Mouse (Mus musculus) adrenal gland, adult (tissue): ENCODE measurements around the gene Gpt2.
A peak's percentile ranks its signal among the peaks of the same experiment; 100 is the strongest.

Experiments
- DNase-seq, 2 experiments: peaks; one replicate each; pipeline ENCODE4 v3.0.0; 2022 to 2023; ENCODE audit warnings: low spot score in 1 of 2; ENCODE audit not compliant: inconsistent age in 2 of 2

Gene Gpt2

GRCm38 (mm10) chr8:85524086-85524485 lies 31.7 kb downstream of the Gpt2 start:
- DNase-seq = no peak

GRCm38 (mm10) chr8:85526105-85526504 lies 33.7 kb downstream of the Gpt2 start:
- DNase-seq = peak; percentile 48 to 81

DNA sequence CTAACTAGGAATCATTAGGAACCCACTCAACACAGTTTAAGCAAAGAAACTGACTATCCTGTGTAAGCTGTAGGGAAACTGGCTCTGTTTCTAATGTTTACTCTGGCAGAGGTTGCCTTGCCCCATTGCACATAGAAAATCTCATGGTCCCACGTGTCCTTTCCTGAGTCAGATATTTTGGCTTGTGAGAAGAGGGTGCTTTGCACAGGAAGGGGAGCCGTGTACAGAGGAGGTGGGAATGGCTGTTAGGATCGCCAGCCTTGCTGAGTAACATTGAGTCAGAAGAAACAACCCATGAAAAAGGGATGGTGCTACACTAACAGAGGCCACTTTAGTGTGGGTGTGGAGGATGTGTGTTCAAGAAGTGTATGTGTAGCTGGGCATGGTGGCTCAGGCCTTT lies 36.6 kb downstream of the Gpt2 start:
- DNase-seq = peak in 1 of 2 experiments; percentile 52

DNA sequence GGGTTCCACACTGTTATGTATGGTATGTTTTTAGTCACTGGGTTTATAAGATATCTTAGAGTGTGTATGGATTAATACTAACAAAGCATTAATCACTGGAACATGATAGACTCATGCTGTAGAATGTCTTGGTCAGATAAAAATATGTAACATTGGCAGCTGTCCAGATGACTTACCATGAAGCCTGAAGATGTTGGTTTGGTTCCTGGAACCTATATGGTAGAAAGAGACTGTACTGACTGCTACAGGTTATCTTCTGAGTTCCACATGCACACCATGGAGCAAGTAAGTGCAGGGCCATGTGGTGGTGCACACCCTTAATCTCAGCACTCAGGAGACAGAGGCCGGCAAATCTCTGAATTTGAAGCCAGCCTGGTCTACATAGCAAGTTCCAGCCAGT lies 38.3 kb downstream of the Gpt2 start:
- no peak for DNase-seq

DNA sequence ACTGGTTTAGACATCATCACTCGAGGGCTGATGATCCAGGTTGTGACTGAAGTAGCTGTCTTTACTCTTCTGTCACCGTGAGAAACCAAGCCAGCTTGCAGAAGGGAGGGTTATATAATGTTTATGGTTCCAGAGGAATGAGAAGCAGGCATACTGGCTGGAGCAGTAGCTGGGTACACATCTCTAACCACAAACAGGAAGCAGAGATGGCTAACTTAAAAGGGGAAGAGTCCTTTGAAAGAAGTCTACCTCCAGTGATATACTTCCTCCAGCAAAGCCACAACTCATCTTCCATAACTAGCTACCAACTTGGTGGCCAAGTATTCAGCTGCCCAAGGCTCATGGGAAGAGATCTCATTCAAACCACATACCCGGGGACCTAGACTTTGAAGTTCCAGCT lies 39.1 kb downstream of the Gpt2 start:
- DNase-seq = no peak

GRCm38 (mm10) chr8:85532843-85533242 lies 40.5 kb downstream of the Gpt2 start:
- no peak for DNase-seq

DNA sequence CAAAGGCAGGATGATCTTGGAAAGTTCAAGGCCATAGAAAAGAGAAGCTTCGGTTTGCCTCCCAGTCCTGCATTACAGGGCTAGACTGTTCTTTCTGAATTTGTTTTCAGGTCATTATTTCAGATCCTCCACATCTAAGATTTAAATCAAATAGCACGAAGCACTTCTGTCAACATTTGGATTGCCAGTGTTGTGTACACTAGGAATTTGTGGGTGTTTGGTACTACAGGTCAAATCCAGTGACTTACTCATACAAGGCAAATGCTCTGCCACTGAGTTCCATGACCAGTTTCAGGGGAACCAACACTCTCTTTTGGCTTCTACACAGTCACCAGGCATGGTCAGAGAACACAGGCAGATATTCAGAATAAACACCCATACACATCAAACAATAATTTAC lies 41.1 kb downstream of the Gpt2 start:
- DNase-seq = no peak

DNA sequence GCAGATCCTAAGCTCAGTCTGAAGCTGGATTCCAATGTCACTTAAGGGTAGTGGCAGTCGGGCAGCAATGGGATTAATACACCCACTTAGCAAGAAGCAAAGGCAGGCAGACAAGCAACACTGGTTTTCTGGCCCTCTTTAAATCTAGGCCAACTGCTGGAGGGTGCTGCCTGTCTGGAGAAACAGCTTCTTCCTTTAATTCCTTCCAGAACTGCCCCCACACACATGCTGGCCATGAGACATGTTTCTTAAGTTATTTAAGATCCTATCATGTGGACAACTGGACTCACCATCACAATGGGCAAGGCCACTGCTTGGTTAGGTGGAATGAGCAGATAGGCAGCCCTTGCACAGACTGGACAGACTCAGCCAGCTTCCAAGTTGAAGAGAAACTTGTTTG lies 41.8 kb downstream of the Gpt2 start:
- DNase-seq = no peak

DNA sequence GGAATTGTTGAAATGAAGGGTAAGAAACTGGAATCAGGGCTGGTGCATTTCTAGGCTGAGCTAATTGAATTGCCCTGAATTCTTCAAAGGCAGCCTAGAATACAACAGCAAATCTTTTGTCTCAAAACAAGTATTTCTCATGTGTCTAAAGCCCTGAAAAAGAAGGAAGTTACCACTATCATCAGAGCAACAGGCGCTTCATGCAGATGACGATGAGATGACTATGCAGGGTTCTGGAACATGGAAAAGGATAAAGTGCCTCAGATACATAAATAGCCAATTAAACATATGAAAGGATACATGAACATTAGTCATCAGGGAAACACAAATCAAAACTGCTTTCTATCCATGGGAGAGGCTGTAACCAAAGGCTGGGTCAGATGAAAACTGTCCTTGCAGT lies 44.0 kb downstream of the Gpt2 start:
- no peak for DNase-seq

DNA sequence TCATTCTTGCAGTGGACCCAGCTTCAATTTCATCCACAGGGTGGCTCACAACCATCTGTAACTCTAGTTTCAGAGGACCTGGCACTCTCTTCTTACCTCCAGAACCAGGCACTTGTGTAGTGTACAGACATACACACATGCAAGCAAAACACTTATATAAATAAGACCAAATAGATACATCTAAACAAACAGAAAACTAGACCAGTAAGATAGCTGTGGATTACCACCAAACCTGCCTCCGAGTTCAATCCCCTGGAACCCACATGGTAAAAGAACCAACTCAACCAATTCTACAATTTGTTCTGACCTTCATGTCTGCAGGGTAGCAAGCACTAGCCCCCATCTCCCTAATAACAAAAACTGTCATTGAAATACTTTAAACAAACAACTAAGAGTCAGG lies 59.6 kb downstream of the Gpt2 start:
- no peak for DNase-seq

DNA sequence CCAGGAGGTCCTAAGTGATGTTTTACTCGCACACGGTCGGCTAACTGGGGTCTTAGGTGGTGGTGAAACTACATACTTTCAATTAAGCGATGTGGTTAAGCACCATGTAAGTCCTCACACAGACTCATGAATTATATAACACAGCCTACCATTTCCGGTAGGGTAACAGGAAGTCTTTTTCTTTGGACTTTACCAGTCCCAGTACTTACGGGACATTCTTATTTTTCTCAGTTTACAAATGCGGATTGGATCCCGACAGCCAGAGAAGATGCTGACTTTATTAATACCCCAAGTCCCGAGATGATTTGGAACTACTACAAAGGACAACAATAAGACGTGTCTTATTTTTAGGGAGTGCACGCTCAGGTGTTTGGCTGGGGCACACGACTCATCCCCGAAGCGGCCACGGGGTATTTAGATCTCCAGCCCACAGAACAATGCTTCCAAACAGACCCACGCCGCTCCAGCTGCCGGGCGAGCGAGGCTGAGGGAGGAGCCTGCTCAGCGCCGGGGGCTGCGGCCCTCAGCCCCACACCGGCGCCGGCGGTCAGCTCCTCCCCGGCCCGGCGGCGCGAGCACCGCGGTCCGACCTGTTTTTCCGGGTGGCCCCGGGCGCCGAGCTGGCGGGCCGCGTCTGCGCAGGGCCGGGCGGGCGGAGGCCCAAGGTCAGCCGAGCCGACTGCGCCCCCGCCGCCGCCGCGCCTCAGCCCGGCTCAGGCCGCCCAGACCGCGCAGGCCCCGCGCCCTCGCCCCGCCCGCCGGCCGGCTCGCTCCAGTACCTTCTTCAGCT lies 62.2 kb downstream of the Gpt2 start:
- peak; percentile 35 to 85 for DNase-seq

GRCm38 (mm10) chr8:85555181-85556145 lies 63.1 kb downstream of the Gpt2 start, which contains the start of gene Dnaja2:
Dnaja2 (minus strand) TSS chr8:85555344.
- DNase-seq = peak; percentile 91 to 97

DNA sequence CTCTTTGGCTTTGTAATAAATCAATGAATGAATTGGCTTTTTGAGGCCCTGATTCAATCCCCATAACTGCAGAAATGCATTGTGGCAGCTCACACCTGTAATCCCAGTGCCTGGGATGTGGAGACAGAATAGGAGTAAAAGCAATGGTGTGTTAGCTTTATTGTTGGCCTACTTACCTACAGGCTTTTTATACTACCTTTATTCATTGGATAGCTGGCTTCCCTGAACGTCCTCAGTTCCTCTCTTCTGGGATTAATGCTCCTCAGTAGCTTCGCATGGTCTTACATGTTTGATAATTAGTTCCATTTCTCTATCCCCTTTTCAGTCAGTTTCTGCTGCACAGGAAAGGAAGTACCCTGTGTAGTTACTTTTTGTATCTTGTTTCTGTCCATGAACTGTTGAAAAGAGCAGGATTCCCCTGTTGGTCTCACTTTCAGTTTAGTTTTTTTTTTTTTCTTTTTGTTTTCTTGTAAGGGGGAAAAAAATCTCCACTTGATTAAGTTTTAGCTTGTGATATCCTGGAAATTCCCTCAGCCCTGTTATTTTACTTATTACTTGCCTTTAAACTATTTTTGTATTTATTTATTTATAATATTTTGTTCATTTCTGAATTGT lies 64.7 kb downstream of the Gpt2 start:
- no peak for DNase-seq

DNA sequence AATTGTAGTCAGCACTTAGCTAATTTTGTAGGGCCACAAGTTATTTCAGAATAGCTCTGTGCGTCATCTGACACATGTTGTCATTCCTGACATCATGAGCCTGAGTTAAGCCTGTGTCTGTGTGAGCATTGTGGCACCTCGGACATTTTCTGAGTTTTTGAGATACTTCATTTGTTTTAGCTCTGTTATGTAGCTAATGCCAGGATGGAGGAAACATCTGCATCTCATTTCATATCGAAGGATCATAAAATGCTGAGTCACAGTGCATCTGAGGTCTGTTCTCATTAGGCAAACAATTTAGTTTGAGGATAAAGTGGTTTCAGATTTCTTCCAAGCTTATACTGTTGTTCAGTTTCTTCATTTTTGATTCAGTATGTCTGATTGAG lies 65.2 kb downstream of the Gpt2 start:
- DNase-seq = peak in 1 of 2 experiments; percentile 59

GRCm38 (mm10) chr8:85559201-85559600 lies 66.8 kb downstream of the Gpt2 start:
- no peak for DNase-seq

- DNase-seq = no peak
Observed at GRCm38 (mm10) chr8:85559966-85560365, 67.6 kb downstream of the Gpt2 start.

GRCm38 (mm10) chr8:85563336-85563735 lies 71.0 kb downstream of the Gpt2 start:
- no peak for DNase-seq

DNA sequence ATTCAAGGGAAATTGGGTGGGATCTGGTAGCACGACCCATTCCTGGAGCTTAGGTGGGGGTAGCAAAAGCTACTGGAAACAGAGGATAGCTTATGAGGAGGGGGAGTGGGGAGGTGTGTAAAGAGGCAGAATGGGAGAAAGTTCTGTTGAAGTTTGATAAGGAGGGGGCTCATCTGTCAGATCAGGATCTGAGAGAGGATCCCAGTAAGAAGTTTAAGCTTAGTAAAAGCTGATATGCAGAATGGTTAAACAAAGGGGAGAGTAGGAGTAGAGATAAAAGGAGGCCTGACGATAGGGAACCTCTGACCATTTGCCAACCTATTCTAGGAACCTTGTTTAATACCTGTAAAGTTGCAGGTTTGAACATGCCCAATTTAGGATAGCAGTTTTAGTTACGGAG lies 72.8 kb downstream of the Gpt2 start:
- DNase-seq = no peak

DNA sequence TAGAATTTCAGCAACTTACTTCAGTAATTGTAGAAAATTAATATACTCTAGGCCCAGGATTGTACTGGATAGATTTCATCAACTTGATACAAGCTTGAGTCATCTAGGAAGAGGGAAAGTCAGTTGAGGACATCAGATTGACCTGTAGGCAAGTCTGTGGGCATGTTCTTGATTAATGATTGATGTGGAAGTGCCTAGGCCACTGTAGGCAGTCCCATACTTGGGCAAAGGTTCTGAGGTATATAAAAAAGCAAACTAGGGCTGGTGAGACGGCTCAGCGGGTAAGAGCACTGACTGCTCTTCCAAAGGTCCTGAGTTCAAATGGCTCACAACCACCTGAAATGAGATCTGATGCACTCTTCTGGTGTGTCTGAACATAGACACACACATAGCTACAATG lies 75.4 kb downstream of the Gpt2 start:
- DNase-seq = no peak

DNA sequence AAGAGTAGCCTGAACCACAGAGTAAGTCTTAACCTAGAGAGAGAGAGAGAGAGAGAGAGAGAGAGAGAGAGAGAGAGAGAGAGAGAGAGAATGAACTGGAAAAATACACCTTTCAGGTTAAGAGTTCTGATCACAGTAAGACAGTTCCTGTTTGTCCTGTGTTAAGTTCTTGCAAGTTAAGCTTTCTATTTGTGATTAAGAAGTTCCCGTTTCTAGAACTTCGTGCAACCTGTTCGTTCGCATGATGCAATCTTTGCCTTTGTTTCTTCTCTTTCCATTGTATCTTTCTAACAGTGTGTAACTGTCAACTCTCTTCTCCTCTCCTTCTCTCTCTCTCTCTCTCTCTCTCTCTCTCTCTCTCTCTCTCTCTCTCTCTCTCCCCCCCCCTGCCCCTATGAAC lies 78.1 kb downstream of the Gpt2 start:
- no peak for DNase-seq

GRCm38 (mm10) chr8:85573972-85574496 lies 81.7 kb downstream of the Gpt2 start:
- no peak for DNase-seq
